Mouse (Mus musculus) testis, postnatal 14 days (tissue): Measurements from ENCODE around the gene Slc38a3.

ENCODE experiments used
- DNase-seq: peaks from one replicate; pipeline ENCODE4 v3.0.0; 2021; ENCODE audit warnings: low spot score

Slc38a3 gene

DNA sequence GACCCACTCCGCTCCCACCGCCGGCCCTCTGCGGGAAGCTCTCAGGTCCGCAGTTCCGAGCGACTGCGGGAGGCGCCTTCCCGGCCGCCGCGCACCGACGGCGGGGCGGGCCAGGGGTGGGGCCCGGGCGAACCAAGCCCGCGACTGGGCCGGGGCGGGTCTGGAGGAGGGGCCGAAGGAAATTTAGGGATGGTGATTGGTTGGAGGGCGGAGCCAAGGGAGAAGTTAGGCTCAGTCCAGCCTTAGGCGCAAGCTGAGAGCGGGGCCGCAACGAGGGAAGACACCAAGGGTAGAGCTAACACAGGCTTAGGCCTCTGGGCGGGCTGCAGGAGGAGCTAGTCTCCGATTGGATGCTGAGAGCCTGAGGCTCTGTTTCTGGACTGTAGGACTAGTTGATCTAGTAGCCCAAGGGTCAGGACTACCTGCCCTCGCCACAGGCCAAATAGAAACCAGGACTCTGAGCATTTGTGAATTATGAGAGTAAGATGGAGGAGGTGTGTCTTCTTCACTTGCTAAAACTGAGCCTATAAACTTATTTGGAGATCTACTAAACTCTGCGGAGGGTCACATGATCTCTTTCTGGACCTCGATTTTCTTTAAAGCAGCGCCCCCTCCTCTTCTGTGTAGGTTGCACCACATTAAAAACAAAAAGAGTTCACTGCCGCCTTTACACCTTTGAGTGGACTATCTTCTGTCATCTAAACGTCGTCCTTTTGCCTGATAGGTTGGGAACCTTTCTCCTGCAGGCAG, 33.9 kb downstream of the Slc38a3 start, which contains the start of gene Gnai2:
TSS of gene Gnai2 (minus strand) at position 89 of the 750 bp plus-strand sequence.
- peak; percentile 94 for DNase-seq

DNA sequence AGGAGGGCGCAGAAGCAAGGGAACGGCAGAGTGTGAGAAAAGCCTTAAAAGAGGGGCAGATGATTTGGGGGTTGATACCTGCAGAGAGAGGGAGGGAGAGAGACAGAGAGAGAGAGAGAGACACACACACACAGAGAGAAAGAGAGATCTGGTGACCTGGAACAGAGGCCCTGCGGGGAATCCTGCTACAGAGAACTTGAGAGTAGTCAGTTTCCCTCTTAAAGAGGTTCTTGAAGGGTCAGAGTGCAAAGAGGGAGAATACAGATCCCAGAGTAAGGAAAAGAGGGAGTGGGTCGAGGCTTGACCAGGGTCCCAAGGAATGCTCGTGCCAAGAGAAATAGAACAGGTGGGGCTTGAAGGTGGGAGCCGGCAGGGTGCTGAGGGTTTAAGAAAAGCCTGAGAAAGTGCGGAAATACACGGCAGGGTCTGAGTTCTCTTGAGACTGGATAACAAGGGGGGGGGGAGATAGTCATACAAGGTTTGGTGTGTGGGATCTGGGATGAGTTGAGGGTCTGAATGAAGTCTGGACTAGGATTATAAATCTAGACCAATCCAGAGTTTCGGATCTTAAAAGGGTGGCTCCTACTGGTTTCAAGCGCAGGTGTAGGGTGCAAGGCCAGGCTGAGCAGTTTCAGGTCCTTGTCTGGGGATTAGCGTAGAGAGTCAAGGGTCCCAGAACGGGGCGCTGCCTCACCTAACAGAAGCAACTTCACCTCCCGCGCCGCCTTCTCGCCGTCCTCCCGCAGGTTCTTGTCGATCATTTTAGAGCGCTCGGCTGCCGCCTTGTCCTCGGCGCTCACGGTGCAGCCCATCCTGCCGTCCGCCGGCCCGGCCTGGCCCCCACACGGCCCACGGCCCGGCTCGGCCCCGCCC, 34.7 kb downstream of the Slc38a3 start:
- no peak for DNase-seq

DNA sequence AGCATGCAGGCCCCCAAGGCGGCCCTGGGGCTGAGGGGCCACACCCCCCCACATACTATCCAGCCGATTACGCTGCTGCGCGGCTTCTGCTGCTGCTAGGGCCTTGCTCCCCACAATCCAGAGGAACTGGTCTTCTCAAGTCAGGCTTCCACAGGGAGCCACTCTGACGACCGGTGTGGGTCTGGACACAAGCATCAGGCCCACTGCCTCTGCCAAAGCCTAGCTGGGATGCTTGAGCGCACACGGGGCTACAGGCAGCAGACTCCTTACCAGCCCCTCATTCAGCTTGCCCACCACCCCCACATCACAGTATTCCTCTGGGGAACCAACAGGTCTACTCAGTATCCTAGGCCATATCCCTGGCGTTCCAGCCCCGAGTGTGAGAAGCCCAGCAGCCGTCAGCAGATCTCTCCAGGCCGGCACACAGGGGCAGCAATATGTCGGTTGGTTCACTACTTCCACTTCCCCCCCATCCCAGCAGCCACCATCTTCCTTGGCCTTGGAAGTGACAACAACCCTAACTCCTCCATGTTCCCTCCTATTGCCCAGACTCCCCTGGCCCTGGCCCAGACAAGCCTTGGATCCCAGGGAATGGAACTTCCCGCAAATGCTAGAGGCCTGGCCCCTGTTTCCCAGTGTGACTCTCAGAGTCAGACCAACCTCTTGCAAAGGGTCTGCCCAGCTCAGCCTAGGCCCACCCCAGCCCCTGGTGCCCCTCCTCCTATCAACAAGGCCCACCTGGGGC, 35.5 kb downstream of the Slc38a3 start:
- peak; percentile 64 for DNase-seq

DNA sequence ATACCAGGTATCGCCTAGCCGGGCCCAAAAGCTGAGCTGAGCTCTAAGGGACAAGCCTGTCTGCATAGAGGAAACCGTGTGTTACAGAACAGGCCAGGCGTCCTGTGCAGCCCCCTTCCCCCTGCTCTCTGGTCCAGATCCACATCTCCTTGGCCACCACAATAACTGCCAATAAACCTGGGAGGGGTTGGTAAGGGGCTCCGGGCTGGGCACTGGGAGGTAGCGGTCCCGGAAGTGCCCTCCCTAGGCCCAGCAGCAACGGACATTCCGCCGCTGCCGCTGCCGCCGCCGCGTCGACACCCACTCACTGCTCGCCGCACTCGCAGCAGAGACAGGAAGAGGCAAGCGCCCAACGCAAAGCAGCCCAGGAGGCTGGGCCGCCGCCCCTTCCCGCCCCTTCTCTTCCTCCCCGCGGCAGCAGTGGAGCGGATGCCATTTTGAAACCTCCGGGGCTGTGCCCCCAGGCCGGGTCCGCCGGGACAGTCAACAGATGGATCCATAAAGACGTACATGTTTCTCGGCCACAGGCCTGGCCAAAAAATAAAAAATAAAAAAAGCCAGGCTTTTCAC, 36.2 kb downstream of the Slc38a3 start:
- DNase-seq, result peak; percentile 78

DNA sequence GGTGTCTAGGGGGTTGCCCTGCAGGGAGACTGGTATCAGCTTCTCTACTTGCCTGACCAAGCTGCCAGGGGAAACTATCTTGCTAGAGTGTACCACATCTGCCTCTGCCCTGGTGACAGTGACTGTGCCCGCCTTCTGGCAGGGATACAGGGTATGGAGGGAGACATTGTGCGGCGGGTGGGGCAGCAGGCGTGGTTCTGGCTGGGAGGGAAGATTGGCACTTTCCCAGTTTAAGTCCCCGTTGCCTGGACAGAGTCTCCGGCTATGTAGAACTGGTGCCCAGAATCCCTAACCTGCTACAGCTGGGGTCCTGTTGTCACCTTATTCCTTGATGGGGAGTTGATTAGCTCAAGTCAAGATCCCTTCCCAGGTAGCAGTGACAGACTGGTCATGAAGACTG, 36.9 kb downstream of the Slc38a3 start:
- peak; percentile 59 for DNase-seq

DNA sequence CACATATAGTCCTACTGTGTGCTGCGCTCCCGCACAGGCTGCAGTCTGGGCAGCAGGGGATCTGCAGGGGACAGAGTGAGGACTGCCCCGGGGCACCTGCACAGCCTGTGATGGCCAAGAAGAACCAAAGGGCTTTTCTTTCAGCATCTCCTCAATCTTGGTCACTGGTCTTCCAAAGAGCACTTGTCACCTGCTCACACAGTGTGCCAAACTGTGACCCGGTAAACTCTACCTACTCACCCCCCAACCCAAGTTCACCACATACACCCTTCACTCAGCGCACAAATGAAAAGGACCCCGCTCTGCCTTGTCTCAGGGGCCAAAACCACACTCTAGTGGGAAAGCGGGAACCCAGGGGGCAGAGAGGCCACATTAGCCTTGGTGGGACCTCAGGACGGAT, 37.5 kb downstream of the Slc38a3 start:
- no peak for DNase-seq

DNA sequence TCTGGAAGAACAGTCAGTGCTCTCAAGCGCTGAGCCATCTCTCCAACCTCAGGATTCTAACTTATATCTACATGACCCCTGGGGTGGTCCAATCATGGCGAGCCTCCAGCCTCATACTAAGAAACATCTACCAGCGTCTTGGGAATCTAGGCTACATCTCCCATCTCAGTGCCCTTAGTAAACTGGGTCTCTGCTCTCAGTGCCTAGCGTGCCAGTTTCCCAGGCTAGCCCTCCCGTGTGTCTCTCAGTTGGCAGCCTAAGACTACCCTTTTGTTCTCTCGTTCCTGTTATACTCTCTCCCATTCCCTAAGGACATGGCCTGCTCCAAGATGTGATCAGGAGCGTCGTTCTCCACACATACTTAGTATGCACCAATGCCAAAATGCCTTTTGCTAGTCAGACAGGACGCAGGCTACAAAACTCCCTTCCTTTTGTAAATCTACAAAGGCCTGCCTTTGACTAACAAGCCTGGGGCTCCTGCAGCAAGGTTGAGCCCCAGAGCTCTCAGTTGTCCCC, 38.0 kb downstream of the Slc38a3 start:
- no peak for DNase-seq

DNA sequence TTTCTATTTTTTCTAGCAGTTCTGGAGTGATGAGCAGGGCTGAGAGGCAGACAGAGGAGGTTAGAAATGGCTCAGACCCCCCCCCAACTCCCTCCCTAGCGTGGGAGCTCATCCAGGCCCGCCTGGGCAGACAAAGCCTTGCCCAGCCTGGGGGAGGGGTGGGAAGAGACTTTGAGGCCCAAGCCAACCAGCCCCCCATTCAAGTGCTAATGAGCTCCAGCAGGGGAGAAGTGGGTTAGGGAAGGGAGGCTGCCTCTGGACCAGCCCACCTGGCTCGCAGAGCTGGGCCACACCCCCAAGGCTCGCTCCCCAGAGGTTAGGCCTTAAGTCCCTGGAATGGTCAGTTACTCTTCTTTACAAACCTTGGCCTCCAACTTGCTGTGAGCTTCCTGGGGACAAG, 38.8 kb downstream of the Slc38a3 start:
- peak; percentile 58 for DNase-seq

DNA sequence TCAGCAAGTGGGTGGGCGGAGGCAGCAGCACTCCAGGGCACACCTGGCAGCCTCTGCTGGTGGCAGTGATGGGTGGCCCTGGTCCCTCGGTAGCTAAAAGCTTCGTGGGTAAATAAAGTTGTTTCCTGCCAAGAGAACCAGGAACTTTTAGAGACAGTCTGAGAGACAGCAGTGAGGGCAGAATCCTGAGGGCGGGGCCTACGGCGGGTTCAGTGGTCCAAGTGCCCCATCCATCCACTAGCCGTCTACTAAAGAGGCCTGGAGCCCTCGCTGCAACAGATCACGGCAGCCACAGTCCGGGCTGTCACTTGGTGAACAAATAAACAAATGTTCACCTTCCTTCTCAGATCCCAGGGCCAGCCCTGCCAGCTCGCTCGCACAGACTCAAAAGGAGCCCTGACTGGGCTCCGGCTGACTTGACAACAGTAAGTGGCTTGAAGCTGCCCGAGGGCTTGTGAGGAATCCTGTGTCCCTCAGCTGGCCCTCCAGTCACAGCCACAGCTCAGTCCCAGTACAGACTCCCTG, 39.4 kb downstream of the Slc38a3 start:
- no peak for DNase-seq

DNA sequence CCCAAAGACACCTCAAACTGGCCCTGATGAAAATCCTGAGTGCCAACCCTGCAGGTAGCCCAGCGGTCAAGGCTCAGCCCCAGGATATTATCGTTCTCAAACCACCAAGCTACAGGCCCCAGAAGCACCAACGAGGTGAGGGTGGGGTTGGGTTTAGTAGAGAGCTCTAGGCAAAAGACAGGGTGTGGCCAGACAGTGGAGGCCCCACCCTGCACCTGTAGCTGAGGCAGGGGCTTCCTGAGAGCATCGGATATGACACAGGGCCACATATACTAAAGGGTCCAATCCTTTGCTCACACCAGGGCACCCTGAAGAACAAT, 40.0 kb downstream of the Slc38a3 start:
- DNase-seq, result no peak

DNA sequence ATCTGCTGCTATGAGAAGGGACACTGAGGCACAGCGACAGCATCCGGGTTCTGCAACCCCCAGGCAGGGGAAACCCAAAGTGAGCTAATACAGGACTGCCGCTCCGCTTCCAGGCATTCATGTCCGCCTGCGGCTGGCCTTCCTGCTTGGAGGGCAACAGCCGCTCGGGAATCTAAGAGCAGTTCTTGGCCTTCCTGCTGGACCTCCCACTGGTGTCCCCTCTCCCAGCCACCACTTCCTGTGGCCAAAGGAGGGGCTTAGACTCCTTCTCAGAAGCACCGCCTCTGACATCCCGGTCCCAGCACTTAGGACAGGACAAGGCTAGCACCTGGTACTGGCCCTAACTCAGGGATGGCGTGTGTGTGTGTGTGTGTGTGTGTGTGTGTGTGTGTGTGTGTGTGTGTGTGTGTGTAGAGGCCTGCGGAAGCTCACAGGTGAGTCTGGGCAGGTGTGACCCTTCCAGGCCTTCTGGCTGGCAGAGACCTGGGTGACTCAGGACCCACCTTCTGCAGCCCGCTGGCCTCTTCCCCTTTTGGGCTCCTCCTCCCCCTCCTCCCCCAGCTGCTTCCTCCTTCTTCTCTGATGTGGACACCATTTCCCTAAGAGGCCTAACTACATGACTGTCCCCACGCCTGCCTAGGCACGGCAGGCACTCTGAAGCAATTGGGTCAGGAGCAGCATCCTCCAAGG, 40.5 kb downstream of the Slc38a3 start:
- DNase-seq, result no peak

DNA sequence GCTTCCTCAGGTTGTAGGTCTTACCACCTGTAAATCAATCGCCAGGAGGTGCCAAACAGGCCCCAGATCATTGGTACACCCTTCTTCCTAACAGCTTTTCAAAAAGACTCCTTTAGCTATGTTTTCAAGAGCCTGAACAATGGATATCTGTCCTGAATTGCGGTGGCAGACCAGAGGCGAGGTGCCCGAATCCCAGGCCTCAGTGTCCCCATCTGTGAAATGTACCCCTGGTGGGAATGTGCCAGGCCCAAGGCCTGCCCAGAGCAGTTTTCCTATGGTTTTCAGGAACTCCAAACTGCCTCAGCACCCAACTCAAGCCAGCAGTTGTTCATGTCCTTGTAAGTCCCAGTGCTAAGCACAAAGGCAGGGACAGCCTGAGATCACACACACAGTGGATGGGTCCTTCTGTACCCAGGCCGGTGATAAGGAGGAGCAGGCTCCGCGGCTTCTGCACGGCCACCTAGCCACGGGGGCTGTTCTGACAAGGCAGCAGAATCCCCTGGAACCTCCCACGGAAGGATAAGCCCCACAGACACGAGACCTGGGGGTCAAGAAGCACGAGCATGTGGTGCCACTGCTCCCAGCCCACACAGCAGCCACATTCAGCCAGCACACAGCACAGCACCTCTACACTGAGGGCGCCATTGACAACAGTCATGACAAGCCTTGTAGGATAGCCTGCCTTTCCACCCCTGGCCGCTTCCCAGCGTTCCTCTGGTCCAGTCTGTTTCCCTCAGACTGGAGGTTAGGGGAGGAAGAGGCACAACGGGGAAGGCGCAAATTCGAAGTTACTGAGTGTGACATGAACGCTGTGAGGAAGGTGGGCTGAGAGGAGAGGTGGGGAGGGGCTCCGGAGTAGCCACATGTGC, 41.7 kb downstream of the Slc38a3 start:
- peak; percentile 64 for DNase-seq

DNA sequence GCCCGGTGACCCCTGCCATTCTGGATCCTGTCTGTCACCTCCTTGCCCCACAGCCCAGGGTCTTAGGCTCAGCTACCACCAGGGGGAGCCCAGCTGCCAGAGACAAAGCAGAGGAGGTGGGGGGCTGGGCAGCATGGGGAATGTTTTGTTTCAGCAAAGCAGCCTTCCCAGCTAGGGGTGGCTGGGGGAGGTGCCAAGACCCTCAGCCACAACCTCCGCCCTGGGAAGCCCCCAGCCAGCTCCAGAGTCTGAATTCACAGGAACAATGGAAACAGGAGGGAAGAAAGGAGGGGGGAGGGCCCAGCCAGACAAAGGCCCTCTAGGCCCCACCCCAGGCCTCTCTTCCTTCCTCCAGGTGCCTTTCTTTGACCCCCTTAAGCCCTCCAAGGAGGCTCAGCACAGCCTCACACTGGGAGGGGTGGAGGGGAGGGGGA, 42.5 kb downstream of the Slc38a3 start:
- peak; percentile 63 for DNase-seq

DNA sequence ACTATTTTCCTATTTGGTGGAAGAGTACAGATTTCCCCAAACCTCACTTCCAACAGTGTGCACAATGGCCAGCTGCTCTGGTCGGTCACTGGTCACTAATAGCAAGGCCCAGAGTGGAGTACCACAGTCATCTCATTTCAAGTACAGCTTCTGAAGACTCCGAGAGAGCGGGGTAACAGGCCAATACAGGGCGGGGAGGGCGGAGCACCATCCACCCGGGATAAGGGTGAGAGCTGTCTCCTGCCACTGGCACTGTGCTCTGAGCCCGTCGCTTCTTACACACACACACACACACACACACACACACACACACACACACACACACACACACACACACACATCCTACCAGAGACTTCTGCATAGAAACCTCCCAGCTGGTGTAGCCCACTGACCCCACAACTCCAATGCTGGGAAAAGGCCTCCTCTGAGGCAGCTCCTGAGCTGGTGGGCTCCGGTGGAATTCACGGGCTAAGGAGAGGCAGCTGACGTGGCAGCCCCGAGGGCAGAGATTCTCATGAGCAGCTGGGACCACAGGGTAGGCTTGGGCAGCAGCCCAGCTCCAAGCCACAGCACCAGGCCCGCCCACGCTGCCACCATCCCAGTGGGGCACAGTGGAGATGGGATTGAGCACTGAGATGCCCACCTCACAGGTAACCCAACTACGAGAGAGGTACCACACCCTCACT, 43.0 kb downstream of the Slc38a3 start:
- no peak for DNase-seq

DNA sequence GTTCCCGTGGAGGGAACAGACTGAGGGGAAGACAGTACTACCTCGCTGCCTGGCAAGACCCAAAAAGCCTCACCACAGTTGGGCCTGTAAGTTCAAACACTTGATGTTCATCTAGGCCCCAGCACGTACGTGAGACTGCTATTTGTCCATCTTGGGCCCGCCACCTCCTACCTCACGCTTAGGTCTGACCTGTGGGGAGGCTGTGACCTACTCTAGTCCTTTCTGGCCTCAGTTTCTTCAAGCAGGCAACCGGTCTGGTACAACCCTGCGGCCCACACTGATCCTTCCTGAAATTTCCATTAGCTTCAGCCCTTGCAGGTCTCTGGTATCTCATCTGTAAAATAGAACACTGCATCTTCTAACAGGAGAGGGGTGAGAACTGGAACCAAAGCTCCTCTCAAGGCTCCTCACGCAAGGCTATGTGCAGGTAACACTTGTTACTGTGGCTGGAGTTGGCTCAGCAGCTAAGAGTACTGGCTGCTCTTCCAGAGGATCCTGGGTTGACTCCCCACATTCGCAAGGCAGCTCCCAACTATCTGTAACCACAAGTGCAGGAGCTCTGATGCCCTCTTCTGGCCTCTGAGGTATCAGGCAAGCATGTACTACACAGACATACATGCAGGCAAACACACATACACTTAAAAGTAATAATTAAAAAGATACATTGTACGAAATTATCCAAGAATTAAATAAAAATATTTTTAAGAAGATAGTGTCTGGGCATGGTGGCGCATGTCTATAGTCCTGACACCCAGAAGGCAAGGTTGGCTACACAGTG, 43.8 kb downstream of the Slc38a3 start:
- DNase-seq, result no peak

DNA sequence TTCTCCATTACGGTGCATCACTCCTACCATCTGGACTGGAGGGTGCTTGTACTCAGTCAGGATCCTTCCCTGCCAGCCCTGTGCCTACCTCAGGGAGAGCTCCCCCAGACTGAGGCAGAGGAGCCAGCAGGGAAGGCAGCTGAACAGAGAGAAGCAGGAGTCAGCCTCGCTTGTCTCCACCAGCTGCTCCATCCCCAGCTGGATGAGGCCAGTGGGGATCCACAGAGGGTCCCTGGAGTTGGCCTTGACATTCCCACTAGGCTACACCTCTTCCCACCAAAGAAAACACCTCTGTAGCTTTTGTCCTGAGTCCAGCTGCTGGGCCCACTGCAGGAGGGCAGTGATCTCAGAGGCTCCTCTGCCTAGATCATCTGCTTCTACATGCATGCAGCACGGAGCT, 44.4 kb downstream of the Slc38a3 start:
- no peak for DNase-seq

DNA sequence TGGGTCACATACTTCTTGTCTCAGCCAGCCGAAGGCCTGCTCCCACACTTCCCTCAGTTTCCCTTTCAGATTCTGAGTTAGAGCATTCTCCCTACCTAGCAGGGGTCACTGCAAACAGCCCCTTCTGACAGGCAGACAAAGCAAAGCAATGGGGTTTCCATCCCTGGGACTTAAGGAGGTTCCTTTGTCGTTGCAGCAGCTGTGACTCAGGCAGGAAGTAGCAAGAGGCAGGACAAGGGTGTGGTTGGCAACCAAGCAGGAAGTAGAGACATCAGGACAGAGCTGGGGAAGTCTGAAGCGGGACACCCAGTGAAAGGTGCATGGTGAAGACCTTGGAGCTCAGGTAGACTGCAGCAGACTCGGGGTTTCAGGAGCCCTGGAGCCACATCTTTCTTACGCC, 44.8 kb downstream of the Slc38a3 start:
- no peak for DNase-seq

DNA sequence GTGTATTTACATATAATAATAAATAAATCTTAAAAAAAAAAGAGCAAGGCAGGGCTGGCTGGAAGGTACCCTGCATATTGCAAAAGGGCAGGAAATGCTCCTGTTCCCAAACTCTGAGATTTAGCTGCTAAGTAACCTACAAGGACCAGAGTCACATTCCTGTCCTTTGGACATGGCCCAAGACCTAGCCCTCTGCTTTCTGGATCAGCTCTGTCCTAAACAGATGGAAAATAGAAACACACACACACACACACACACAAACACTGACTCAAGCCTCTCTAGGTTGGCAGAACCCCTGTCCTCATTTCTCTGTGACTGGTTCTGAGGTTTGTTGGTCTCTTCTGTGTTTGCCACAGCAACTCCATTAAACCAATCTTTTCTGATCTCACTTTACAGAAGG, 48.4 kb downstream of the Slc38a3 start:
- DNase-seq, result no peak

DNA sequence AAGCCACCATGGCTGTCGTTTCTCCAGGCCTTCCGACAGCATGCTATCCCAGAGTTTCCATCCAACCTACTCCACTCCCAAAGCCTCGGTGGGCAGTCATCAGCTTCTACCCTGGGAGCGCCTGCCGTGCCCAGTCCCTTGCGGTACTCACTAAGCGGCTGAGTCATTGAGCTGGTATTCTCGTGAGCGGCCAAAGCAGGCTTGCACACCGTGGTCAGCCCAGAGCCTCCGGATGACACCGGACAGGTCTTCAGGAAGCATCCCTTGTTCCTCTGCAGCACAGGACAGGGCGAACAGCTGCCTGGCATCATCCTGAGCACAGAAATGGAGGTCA, 49.8 kb downstream of the Slc38a3 start:
- DNase-seq, result no peak
